Mouse (Mus musculus) left cerebral cortex, adult 18-20 months (tissue): ENCODE results near the gene Abcb9. TPM values are rescaled to one million over a fixed set of nuclear protein-coding genes. Genes with fewer than 3 reads are reported as not detected.

ENCODE experiments used
- DNase-seq, 2 experiments: peaks; one replicate each; pipeline ENCODE4 v3.0.0; 2021 to 2022; ENCODE audit warnings: low spot score in 2 of 2, mixed read lengths in 1 of 2
- total RNA-seq, 2 experiments: library from RNA; stranded (reverse); gene quantifications; 2 replicates each; pipeline ENCODE4 v1.2.3; 2021

The Abcb9 gene
- total RNA-seq, 2 experiments from 2014 or later: 53.1 to 57.1 TPM

GRCm38 (mm10) chr5:124034471-124034870, 61.1 kb downstream of the Abcb9 start:
- DNase-seq: no peak

DNA sequence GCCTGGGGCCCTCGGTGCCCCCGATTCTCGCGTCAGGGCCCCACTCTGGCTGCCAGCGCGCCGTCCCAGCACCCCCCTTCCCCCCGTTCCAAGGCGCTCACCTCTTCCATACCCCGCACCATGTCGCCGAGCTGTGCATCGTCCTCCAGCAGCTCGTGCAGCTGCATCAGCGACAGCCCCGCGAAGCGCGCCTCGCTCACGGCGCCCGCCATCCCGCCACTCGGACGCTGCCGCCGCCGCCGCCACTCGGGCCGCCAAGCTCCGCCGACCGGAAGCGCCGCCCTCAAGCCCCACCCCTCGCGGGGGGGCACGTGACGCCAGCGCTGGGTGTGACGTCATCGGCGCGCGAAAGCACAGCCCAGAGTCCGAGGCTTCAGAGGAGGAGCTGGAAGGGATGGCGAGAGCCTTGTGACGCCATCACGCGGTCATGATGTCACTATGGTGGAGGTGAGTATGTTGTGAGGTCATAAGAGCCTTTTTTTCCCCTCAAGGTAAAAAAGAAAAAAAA, 63.5 kb downstream of the Abcb9 start, which contains the start of gene Vps37b:
Gene Vps37b (minus strand): TSS at position 270 of the 508 bp plus-strand sequence.
- DNase-seq: peak; percentile 91 to 92

DNA sequence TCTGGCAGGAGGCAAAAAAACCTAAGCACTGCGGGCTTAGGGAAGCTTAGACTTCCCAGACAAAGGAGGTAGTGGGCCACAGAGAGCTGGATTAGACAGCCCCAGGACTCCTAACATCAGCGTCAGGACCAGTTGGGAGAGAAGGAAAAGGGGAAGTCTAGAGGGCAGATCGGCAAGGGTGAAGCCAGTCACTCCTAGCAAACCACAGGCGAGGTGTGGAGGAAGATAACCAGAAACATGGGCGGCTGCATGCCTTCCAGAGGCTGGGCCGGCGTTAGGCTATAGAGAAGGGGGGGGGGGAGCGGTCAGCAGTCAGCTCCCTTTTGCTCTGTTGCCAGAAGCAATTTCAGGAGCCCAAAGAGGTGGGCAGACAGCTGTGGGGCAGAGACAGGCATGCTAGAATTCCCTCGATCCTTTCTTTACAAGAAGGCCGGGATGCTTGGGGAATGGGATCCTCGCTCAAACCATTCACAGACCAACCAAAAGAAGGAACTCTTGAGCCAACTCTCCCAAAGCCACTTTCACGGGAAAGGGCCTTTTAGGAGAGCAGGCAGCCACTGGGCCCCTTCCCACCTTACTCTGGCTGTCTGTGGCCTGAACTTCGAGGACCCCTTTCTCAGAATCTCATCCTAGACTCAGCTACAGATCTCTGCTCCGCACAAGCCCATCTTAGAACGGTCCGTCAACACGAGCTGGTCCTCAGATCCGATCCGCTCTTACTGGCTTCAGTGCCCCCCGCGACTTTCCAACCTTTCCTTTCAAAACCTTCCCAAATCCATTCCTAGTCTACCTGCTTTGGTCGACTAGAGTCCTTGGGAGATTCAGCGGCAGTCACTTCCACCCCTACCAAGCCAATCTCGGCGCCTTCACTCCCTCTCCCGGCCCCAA, 64.3 kb downstream of the Abcb9 start:
- no peak for DNase-seq

- no peak for DNase-seq
Observed at GRCm38 (mm10) chr5:124030386-124031067, 65.1 kb downstream of the Abcb9 start.

DNA sequence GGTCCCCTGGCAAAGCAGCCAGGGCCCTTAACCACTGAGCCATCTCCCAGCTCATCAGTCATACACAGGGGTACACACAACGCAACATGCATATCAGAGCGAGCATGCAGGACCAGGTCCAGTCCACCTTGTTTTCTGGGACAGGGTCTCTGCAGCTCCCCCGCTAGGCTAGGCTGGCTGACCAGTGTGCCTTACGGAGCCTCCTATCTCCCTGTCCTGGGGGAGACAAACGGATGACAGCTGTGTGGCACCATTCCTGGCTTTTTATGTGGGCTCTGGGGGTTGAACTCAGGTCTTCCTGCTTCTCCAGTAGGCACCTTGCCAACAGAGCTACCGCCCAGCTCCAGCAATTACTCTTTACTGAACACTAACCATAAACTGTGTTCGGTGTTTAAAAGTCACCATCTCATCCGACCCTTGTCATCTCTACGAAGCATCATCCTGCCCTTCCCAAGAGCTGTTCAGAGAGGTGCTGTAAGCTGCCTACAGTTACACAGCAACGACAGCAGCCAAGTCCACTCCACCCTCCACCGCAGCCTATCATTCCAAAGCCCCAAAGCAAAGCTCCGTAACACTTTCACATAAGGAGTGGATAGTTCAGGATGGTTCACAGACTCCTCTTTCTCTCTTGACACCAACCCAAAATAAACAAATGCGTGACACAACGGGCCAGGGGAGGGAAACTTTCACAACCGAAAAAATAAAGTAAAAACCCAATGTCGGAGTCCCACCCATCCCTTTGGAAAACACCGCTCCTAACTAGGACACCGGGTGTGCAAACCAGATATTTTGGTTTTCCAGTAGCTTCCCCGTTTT, 66.2 kb downstream of the Abcb9 start:
- no peak for DNase-seq

DNA sequence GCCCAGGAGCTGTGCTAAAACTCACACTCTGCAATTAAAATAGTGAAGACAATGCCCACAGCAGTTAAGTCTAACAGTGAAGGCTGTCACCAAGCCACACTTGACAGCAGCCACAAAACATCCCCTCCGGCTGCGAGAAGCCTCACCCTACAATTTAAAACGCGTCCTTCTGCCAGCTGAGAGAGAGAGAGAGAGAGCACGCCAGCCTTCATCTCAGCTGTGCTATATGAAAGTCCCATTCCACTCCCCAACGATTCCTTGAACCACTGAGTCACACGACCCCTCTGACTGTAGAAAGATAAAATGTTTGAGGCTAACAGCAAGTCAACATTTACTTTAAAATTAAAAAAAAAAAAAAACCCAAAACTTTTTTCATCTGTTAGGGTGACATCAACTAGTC, 66.9 kb downstream of the Abcb9 start:
- DNase-seq: no peak

- no peak for DNase-seq
Observed at GRCm38 (mm10) chr5:124027702-124028470, 67.7 kb downstream of the Abcb9 start.

DNA sequence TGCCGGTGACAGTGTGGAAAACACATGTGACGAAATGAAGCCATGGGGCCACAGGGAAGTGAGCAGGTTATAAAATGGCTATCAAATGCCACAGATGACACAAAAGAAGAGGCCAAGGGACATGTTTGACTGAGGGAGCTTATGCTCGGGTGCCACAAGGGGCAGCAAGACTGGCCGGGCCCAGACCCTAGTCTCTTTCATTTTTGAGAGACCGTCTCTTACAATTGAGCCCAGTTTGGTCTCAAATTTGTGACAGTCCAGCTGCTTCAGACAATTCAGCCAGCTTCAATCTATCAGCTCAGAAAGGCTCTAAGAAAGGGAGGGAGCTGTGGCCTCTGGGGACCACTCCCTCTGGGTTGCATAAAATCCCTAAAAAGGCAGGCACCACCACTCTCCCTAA, 69.0 kb downstream of the Abcb9 start:
- DNase-seq: no peak

- no peak for DNase-seq
Observed at GRCm38 (mm10) chr5:124025587-124026441, 69.8 kb downstream of the Abcb9 start.

GRCm38 (mm10) chr5:124025146-124025545, 70.5 kb downstream of the Abcb9 start:
- DNase-seq: no peak

- DNase-seq: no peak
Observed at GRCm38 (mm10) chr5:124024677-124025076, 70.9 kb downstream of the Abcb9 start.

GRCm38 (mm10) chr5:124022365-124022764, 73.2 kb downstream of the Abcb9 start:
- DNase-seq: no peak

DNA sequence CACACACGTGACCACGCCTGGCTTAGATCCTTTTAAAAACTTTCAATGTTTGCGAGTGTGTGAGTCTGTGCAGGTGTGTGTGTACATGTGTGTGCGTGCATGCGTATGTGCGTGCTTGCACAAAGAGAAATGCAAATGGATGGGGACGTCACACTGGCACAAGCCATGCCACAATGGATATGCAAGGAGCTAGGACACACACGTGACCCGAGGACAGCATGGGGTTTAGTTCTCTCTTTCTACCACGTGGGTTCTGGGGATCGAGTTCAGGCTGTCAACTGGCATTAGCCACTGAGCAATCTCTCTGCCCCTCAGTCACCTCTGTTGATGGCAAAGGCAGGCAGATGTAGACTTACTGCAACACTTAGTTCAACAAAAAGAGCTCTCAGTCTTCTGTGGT, 73.9 kb downstream of the Abcb9 start:
- DNase-seq: no peak

- DNase-seq: no peak
Observed at GRCm38 (mm10) chr5:124021148-124021547, 74.5 kb downstream of the Abcb9 start.

DNA sequence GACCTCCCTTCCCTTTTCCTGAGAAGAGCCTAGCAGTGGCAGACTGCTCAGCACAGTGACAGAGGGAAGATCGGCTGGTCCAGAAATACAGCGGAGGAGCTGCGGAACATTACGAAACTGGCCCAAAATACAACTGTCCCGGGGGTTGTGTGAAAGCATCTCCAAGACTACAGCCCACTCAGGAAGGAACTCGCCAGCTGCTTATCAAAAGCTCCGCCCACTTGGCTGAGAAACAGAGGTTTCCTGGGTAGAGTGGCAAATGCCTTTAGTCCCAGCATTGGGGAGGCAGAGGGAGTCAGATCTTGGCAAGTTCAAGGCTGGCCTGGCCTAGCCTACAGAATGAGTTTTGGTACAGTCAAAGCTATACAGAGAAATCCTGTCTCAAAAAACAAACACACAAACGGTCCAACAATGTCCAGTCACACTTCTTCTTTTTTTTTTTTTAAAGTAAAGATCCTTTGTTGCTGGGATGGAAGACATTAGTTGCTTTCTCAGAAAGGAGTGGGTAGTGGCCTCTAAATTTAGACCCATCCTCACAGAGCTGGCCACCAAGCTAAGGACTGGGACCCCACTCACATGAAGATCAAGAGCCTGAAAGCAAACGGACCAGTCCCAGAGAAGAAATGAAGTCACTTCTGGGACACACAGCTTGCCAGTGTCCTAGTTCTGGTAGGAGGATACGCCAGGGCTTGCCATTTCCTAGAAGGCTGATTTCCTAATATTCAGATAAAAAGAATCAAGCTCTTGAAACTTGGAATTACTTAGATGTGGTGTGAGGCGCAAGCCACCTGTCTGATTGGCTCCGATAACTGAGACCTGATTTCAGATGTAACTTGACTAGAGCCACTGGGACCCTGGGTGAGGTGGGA, 76.0 kb downstream of the Abcb9 start:
- peak; percentile 85 to 92 for DNase-seq

DNA sequence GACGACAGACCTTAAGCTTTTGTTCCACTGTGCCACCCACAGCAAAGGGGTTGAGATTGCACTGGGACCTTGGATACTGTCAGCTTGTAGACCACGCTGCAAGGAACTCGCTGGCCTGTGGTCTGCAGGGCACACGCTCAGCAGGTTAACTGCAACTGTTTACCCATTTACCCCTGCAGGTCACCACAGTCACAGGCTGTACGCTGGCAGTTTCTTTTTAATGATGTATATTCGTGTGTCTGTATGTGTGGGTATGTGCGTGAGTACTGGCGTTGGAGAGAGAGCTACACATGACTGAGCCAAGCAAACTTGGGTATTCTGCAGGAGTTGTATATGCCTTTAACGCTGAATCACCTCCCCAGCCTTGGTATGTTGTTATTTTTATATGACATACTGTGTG, 76.9 kb downstream of the Abcb9 start:
- DNase-seq: no peak

GRCm38 (mm10) chr5:124017941-124018340, 77.7 kb downstream of the Abcb9 start:
- no peak for DNase-seq

DNA sequence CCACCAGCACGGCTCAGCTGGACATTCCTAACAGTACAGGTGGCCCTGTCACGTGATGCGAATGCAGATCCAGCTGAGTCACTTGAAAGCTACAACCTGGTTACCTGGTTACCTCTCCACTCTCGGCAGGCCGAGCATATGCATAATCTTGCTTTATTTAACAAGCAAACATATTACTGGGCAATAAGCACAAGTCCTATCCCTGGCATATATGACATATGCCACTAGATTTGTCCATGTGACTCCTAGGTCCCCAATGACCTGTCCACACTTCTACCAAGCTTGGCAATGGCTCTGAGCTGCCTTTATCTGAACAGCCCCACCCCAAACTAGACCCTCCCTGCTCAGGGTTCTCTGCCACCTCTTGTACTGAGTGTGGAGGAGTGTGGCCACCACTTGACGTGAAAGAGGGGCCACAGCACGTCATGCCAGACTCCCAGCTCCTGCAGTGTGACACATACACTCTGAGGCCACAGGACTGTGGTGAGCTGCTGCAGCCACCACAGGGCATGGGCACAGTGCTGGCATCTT, 79.2 kb downstream of the Abcb9 start:
- DNase-seq: no peak
